Mouse (Mus musculus) gastrocnemius, adult 8-10 months (tissue): ENCODE measurements around the gene Inppl1. TPM values are rescaled to one million over a fixed set of nuclear protein-coding genes. Genes with fewer than 3 reads are reported as not detected.

Source experiments
- DNase-seq, 2 experiments: peaks; one replicate each; pipeline ENCODE4 v3.0.0; 2022; ENCODE audit warnings: low spot score in 2 of 2
- total RNA-seq, 4 experiments: library from RNA; stranded (reverse); gene quantifications; 2 replicates each; pipeline ENCODE4 v1.2.4; 2022

The Inppl1 gene
- total RNA-seq, 4 experiments from 2014 or later: 75.1 to 104 (median 99.5) TPM

DNA sequence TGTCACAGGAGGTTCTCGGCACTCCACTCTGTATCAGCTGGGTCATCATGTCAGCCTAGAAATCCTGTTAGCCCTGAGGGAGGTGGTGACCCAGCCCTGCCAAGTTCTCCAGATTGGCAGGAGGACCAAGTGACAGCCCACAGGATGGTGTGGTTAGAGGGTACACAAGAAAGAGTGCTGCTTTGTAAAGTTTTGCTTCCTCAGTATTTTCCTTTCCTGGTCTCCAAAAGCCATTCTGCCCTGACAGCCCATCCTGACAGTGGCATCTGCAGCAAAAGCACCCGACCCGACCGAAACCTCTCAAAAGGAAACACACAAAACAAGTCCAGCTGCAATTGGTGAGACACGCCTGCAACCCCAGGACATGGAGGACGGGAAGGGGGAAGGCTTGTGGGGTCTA, 6.2 kb upstream of the Inppl1 start:
- DNase-seq: no peak

DNA sequence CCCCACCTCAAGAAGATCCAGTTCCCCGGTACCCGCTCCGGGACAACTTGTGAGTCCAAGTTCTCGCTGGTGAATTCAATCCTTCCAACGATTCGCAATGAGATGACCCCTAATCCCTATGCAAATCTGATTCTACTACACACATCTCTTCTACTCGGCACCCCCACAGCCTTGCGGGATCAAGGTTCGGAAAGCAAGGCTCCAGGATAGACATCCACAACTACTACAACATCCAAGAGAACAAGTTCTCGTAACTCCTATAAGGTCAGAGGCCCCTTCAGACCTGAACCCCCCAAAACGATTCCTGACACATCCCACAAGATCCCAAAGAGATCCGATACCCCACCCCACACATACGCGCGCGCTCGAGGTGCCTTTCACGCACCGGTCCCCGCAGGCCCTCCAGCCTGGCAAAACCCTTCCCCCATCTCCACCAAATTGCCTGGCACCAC, 849 bp downstream of the Inppl1 start:
- peak in 1 of 2 experiments; percentile 25 for DNase-seq

DNA sequence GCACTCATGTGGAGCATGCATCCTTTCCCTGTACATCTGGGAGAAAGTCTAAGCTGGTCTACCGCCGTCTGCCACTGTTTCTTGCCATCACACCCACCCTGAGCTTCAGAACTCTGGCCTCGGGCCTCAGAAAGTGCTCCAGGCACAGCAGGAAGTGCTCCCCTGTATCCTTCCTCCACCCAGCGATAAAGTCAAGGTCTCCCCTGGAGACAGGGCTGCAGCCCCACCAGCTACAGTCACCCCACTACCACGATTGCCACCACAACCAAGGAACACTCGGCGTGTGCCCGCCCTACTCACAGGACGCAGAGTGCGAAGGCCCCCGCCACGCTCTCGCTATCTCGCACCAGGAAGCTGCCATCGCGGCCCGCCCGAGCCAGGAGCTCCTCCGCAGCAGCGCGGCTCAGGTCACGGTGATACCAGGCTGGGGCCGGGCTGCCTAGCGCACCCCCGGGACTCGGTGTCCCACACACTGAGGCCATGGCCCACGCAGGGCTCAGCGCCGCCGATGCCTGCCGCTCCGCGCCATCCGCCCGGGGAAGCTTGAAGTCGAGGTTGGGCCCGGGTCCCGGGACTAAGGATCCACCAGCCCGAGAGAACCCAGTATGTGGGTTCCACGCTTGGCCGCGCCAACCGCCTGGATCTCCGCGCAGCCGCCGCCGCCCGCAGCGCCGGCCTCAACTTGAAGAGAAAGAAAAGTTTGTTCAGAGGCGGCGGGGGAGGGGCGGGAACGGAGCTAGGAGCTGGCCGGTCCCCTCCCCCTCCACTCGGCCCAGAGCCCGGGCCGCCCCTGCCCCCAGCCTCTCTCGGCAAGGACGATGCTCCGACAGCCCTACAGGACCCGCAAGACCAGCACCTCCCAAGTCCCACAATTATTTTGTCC, 1.5 kb downstream of the Inppl1 start:
- peak in 1 of 2 experiments; percentile 46 for DNase-seq

DNA sequence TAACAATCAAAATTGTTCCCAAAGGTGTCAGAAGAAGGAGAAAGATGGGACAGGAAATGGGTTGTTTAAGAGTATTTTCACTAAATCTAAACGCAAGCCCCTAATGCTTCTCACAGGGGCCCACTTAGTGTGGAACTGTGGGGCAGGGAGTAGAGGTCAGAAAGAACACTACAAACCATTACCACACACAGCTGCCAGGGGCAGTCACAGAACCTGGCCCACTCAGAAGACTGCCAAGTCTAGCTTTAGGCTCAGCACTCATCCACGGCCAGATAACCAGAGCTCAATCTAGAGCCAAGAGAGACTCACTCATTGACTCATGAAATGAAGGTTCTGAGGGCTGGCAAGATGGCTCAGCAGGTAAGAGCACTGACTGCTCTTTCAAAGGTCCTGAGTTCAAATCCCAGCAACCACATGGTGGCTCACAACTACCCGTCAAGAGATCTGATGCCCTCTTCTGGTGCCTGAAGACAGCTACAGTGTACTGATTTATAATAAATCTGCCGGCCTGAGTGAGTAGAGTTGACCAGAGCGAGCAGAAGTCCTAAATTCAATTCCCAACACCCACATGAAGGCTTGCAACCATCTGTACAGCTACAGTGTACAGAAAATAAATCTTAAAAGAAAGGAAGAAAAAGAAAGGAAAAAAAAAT, 2.4 kb downstream of the Inppl1 start:
- DNase-seq: no peak

DNA sequence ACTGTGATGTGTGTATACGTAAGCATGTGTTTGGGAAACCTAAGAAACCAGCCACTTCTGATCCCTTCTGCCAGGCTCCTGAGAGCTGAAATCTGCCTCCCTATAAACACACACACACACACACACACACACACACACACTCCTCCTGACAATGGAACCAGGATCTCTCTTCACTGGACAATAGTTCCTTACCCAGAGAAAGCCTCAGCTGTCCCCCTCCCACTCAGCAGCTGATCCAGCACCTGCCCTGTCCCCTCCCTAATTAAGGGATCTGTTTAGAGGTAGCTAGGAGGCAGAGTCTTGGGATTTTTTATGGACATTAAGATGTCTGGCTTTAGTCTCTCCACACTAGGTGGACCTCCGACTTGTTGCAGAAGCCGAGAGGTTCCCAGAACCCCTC, 3.1 kb downstream of the Inppl1 start:
- no peak for DNase-seq

DNA sequence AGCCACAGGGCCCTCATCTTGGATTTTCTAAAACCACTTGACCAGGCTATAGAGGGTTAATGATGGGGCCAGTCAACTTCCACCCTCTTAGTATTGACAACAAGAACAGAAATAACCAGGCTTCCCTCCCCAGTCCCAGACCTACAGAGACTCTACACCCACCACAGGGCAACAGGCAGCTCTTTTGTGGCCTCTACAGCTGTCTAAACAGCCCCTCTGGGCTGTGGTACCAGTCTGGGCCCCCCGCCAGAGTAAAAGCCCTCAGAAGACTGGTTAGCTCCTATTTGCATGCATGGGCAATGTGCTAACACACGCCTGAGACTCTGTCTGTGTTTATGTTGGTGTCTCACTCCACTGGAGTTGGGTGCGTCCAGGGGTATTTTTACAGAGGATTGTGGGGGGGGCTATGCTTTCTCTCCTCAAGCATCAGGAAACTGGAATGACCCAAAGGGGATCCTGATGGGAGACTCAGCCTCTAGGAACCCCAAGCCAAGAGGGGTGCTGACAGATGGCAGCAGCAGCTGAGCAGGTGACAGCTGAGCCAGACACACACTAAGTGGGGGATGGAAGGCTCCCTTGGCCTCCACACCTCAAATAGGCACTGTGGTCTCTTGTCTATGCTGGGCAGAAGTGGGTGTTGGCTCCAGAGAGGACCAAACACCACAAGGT, 4.0 kb downstream of the Inppl1 start:
- DNase-seq: no peak

DNA sequence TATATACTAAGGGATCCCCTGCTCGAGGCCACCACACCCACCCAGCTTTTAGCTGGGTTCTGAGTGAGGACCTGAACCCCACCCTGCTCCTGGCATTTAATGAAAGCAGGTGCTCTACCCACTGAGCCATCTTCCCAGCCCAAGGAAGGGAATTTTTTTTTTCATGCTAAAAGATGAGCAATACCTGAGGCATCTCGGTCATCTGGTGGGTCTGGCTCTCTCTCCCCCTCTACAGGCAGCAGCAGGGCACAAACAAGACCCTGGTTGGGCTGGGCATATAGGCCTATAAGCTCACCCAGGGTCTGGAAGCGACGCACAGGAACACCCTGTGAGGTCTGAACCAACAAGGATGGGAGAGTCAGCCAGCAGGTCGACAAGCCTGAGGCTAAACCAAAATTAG, 4.7 kb downstream of the Inppl1 start:
- no peak for DNase-seq

DNA sequence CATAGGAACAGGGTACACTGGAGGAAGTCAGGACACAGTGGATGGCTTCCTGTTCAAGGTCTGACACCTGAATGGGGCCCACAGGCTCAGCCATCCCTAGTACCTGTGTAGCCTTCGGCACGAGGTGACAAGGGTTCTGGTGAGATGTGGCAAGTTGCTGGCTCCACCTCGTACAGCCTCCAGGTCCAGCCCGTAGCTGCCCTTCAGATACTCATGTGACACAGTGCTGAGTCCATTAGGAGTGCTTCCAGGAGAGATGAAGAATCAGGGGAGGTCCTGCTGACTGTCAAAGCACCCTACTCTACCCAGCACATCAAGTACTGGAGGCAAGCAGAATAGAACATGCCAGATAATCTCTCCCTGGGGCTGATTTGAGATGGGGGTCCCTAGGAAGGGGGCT, 5.7 kb downstream of the Inppl1 start:
- no peak for DNase-seq

DNA sequence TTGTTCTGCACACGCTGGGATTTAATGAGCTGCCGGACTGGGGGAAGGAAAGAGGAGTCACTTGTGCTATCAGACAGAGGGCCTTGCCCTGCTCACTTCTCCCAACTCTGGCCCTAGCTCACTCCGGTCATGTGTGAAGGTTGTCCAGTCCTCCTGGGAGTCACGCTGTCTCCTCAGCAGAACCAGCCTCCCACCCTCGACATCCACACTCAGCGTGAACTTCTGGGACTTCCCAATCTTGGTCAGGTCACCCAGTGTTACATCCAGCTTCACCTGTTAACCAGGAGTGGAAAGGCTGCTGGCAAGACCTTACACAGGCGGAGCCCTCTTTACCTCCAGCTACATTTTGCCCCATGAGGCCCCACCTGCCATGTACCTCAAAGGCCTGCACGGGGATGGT, 6.6 kb downstream of the Inppl1 start:
- DNase-seq: no peak

DNA sequence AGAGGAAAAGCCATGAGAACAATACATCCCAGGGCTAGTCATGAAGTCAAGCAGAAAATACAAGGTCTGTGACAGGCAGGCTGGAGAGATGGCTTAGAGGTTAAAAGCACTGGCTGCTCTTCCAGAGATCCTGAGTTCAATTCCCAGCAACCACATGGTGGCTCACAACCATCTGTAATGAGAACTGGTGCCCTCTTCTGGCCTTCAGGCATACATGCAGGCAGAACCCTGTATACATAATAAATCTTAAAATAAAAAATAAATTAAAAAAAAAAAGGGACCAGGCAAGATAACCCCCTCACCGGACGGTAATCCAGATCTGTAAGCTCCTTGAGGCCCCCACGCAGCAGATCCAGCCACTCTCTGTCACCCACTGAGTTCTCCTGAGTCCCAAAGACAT, 7.7 kb downstream of the Inppl1 start:
- DNase-seq: no peak

DNA sequence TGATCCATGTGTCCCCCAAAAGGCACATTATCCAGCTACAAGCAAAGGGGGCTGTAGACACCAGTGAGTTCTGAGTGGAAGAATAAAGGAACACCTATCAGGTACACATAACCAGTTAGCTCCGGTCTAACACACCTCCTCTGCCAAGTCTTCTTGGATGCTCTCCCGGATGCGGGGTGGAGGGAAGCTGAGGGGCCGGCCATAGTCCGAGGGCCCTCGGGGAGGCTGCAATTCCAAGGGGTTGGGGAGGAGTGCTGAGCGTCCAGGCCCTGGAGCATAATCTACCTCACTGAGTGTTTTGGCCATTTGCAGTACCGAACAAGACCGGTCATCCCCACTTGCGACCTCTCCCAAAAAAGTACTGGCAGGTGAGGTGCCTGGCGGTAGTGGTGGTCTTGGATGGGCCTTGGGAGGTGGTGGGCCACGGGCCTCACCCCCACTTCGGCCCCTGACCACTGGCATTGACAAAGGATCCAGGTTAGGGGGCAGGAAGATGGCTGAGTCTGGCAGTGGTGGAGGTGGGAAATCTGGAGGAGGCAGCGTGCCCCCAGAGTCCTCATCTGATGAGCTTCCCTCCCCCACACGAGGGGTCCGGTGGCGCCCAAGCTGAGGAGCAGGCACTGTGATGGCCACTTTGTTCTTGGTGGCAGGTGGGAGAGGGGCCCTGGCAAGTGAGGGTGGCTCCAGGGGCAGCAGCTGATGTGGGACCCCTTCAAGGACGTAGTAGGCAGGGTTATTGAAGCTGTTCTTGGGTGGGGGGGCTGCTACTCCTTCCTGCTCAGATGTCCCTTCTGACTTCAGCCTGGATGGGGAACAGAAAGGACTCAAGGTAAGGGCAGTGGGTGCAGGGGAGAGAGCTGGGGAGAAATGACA, 14.0 kb downstream of the Inppl1 start:
- no peak for DNase-seq

DNA sequence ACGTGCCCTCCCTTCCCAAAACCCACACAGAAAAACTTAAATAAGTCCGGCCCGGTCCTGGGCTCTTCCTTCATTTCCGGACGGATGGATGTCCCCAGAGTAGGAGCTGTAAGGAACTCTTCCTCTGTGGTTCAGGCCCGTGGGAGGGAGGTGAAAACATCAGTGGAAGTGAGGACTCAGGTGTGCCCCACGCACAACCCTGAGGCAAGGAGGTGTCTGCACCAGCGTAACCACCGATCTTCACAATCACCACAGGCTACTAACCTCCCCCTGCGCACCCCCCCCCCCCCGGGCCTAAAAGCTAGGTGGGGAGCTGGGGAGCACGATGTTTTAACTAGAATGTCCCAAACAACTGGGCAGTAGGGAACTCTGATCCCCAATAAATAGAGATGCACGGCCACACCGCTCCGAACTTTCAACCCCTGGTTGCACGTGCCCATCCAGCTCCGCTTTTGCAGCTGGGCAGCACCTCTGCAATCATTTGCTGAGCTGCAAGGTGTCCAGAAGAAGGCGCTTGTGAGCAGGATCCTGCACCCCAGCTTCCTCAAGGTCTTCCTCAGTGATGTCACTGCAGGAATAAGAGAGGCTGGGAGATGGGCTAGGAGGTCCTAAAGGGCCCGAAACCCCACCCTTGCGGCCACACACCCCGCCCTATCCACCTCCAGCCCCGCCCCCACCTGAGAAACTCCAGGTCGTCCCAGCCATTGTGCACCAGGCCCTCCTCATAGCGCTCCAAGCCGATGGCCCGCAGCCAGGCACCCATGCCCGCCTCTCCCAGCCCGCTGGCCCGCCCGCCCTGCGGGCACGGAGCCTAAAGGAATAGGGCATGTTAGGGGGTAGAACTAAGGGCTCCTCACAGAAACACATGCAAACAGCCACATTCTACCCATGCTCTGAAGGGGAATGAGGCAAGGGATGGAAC, 14.9 kb downstream of the Inppl1 start:
- no peak for DNase-seq

DNA sequence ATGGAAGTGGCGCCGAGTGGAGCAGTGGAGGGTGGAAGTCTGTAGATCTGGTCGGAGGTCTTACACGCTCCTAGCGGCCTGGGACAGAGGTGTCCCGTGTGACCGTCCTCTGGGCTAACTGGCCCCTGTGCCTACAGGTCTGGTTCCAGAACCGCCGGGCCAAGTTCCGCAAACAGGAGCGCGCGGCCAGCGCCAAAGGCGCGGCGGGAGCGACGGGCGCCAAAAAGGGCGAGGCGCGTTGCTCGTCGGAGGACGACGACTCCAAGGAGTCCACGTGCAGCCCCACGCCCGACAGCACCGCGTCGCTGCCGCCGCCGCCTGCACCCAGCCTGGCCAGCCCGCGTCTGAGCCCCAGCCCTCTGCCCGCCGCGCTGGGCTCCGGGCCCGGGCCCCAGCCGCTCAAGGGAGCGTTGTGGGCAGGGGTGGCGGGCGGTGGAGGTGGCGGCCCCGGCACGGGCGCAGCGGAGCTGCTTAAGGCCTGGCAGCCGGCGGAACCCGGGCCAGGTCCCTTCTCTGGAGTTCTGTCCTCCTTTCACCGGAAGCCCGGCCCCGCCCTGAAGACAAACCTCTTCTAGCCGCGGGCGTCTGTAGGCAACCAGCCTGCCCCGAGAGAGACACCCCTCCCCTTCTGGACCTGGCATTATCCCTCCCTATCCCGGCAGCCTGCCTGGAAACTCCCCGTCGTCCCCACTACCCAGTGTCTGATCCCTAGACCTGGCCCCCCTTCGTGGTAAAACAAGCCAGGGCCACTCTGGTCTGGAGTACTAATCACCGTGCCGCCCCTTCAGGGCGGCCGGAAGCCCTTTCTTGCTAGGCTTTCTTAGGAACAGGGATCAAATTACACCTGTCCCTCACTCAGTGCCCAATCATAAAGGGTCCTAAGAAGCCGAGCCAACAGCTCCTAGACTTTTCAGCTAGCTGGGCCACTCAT, 16.2 kb downstream of the Inppl1 start:
- peak in 1 of 2 experiments; percentile 55 for DNase-seq

DNA sequence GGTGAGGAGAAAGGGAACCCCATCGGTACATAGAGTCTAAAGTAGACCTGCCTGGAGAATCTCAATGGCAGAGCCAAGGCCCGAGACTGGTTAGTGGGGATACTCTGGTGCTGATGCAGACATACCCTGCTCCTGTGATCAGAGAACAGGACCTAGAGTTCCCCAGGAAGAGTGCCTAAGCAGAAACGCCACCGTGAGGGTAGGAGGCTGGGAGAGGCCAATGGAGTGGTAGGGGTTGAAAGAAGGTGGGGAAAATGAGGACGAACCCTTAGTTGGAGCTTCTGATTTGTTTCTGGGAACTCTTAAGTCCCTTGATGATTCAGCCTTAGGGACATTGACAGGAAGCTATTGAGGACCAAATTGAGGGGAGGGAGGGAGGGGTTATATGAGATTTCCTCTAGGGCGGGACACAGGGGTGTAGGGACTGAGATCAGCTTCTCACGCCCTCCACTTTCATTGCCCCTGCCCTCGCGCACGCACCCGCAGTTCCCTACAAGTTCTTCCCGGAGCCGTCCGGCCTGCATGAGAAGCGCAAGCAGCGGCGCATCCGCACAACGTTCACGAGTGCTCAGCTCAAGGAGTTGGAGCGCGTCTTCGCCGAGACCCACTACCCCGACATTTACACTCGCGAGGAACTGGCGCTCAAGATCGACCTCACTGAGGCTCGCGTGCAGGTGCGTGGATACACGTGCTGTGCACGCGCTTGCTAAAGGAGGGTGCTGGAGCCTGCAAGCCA, 17.6 kb downstream of the Inppl1 start:
- DNase-seq: no peak

DNA sequence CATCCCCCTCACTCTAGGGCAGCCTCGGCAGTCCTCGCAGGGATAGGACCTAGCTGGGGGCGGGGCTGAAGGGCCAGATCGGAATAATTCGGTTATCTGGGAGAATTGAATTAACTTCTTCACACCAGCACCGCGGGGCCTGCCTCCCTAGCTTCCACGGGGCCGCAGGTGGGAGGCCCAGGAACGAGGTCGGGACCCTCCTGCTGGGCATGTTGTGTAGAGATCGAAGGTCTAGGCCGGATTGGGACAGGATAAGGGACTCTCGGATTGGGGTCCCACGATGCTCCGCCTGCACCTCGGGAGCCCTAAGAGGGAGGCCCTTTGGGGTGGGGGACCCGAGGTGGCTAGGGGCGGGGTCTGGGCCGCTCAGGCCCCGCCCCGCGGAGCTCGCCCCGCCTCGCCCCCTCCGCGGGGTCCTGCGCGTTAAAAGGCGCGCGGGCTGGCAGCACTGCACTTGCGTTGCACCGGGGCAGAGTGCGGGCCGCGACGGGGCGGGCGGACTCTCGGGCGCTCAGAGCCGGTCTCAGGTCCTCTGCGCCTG, 20.1 kb downstream of the Inppl1 start, which contains the start of gene Phox2a:
Gene Phox2a (plus strand): TSS at position 453 of the 541 bp plus-strand sequence.
- DNase-seq: no peak

DNA sequence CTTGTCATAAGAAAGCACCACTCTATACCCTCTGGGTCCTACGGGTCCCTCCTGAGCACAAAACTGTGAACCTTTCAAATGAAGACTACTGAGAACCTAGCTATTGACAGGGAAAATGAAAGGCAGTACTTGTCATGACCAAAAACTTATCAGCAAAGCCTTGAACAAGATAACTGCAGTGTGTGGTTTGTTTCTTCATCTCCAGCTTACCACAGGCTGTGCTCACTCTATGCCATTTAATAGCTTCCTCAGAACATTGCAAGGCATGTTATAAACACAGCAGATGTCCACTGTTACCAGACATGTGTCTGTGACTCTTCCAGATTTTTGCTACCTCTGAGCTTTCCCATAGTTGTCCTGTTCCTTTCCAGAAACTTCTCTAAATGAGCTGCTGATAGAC, 61.0 kb downstream of the Inppl1 start:
- DNase-seq: no peak

DNA sequence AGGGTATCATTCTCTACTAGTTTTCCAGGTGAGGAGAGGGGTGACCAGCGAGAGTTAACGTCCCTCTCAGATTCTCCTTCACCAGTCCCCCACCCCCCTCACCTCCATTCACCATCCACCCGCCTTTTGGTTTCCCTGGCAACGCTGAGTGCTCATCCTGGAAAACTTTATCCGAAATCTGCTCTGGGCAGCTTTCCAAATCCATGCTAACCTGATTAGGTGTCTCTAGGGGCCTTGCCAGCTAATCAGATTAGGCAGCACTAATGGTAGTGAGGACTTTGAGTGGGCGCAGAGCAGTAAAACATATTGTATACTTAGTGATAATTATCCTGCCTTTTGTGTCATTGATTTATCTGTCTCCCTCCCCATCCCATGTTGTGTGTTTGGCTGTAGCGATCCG, 65.3 kb downstream of the Inppl1 start:
- no peak for DNase-seq
